Mouse (Mus musculus) neural tube, embryonic 15.5 days (tissue): ENCODE data around the gene Parvb. TPM values are rescaled to one million over a fixed set of nuclear protein-coding genes. Genes with fewer than 3 reads are reported as not detected.

Experiments
- polyA plus RNA-seq: library from polyadenylated mRNA; unstranded; fragments of >200 nt; fragmentation: Nextera tagmentation; extraction: Ambion mirVana; gene quantifications from 2 replicates; pipeline ENCODE4 v1.2.1, GENCODE M21; 2015

The Parvb gene
- polyA plus RNA-seq, 1 experiment from 2014 or later: 4.8 TPM

Other genes starting within 250 kb of the Parvb start
- gene Efcab6, start 166.7 kb upstream of the Parvb start, polyA plus RNA-seq: 0.82 TPM in 2 replicates
- gene Sult4a1, start 126.3 kb upstream of the Parvb start, polyA plus RNA-seq: 130 and 150 TPM in 2 replicates
- not detected in 2 replicates for gene Pnpla5, start 108.9 kb upstream of the Parvb start, polyA plus RNA-seq
- 5.9 and 6.6 TPM in 2 replicates for gene Pnpla3, start 64.2 kb upstream of the Parvb start, polyA plus RNA-seq
- 89.4 and 91.9 TPM in 2 replicates for gene Samm50, start 39.8 kb upstream of the Parvb start, polyA plus RNA-seq
- 1.1 and 17.3 TPM in 2 replicates for gene Parvg, start 92.0 kb downstream of the Parvb start, polyA plus RNA-seq
- gene Shisal1, start 215.1 kb downstream of the Parvb start, polyA plus RNA-seq: 8.0 and 8.4 TPM in 2 replicates